ENCODE assay signal across 8 mouse cellular contexts in the genomic region with DNA sequence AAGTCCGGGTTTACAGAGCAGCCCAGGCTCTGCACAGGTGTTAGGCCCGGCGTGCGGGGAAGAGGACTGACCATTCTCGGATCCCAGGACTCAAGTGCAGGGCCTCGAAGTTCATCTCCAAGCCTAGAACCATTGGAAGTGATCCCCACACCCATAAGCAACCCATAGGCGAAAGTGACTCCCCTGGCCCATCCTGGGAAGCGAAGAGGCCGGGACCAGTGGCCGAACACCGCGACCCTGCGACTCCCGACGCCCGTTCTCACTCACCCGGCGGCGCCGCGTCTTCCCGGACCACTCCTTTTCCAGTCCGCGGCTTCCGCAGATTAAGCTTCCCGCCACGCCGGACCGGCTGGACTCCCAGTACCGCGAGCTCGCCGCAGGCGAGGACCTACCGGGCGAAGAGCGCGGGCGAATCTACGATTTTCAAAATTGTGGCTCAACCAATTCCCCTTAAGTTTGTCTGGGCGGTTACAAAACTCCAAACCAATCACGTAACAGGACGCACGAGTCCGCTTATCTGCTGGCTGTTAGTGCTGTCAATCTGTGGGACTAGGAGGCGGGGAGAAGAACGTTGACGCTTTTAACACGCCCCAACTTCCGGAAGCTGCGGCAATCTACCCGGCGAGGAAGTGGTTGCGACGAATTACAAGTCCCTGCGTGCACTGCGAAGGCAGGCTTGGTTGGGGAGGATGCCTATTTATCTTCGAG. TPM values are rescaled to one million over a fixed set of nuclear protein-coding genes. Genes with fewer than 3 reads are reported as not detected.
DNase-seq lines count a peak whose midpoint lies in the region; ATAC-seq and TF ChIP-seq lines count a peak whose summit lies in the region.

Gene Incenp (minus strand): TSS at position 480 of the 708 bp plus-strand sequence.

- peak; percentile 99 for ATAC-seq in activated CD4-positive, CD25-positive, alpha-beta regulatory T cell, adult 4 months

- H3K27ac ChIP-seq in cortical plate, adult 2 months (ENCODE audit: insufficient read depth, low read length): no peak within 1 kb of the TSS

- no peaks in the 10 kb centered on the region for H3K9me3 ChIP-seq in megakaryocyte, embryonic 14.5 days

- no peaks in the 10 kb centered on the region; the same call in 1 of the 2 replicates for H3K4me1 ChIP-seq in cortical plate, adult 2 months (ENCODE audit: control insufficient read depth, insufficient read depth, low read length)
- peaks cover 51% of the 10 kb centered on the region for H3K4me1 ChIP-seq in megakaryocyte, embryonic 14.5 days

- DNase-seq in gastrocnemius, adult 8-10 months (ENCODE audit: low spot score in 2 of 2): peak; percentile 87 to 91
- DNase-seq in hindlimb bud, embryonic 11.5 days (ENCODE audit: extremely low spot score, low read depth, low spot score): peak; percentile 99
- DNase-seq in left cerebral cortex, adult 8-10 months (ENCODE audit: low spot score in 2 of 2): peak; percentile 88 to 96
- DNase-seq in right cerebral cortex, postnatal 10 days (ENCODE audit: low spot score in 2 of 2): peak; percentile 97 to 98
- peak; percentile 79 for DNase-seq in urinary bladder, postnatal 25 days (ENCODE audit: low spot score)

- H3K4me3 ChIP-seq in cortical plate, adult 2 months (ENCODE audit: insufficient read depth, low read length): peak within 1 kb of the TSS; percentile 39
- H3K4me3 ChIP-seq in megakaryocyte, embryonic 14.5 days (replicated peaks): peak within 1 kb of the TSS; percentile 97

- no peak for TF ChIP-seq CTCF in cortical plate, adult 2 months (IDR thresholded peaks at IDR 0.05; ENCODE audit: extremely low read depth, insufficient read depth, low read length)

- peak; percentile 91 for TF ChIP-seq POLR2A in cortical plate, adult 2 months (IDR thresholded peaks at IDR 0.05; ENCODE audit: extremely low read depth, insufficient read depth, low read length)

- H3K27me3 ChIP-seq in megakaryocyte, embryonic 14.5 days (replicated peaks): no peaks in the 10 kb centered on the region

- H3K36me3 ChIP-seq in megakaryocyte, embryonic 14.5 days (replicated peaks; ENCODE audit: low read length): peaks cover 29% of the 10 kb centered on the region

RNA-seq across cellular contexts. Expression of gene Incenp, which starts in this region (rescaled TPM):
- polyA plus RNA-seq in activated CD4-positive, CD25-positive, alpha-beta regulatory T cell, adult 4 months (2017; shearing (Covaris generic)): 10 to 100 TPM; 30.3 to 31.9 TPM
- 23.7 and 26.3 TPM in 2 replicates for polyA plus RNA-seq in cortical plate, adult 2 months (2012; rRNA removed)
- total RNA-seq in gastrocnemius, adult 8-10 months (2022): 1 to 10 TPM; 1.5 to 4.6 (median 2.9) TPM
- total RNA-seq in left cerebral cortex, adult 8-10 months (2022): 10 to 100 TPM; 24.6 to 30.7 (median 27.3) TPM
- 23.6 and 70.8 TPM in 2 replicates for polyA plus RNA-seq in megakaryocyte, embryonic 14.5 days (2012; ENCODE audit: insufficient read depth, low replicate concordance)

Comparison
In these comparisons a context has a peak if more than half of its experiments do, and no peak if none do; other contexts are left out.
1. RNA of gene Incenp (total RNA-seq): 24.6 to 30.7 TPM in left cerebral cortex, adult 8-10 months; 1.5 to 4.6 TPM in gastrocnemius, adult 8-10 months; every median in the first group is over 4 times any median in the second.
2. Peak in every context shown above with its lines, with median percentiles within 50 percentile points of each other: DNase-seq.